Mouse (Mus musculus): ENCODE data around the gene Hrc.

The Hrc gene

GRCm38 (mm10) chr7:45335056-45335455 is at the start of gene Hrc:
TSS of gene Hrc (plus strand) at chr7:45335290.
- no peak for DNase-seq (ENCODE audit: low spot score)

GRCm38 (mm10) chr7:45286486-45286885 is 48.6 kb upstream of the Hrc start:
- DNase-seq (ENCODE audit: low spot score): no peak

- no peak for DNase-seq (ENCODE audit: low spot score)
Measured at GRCm38 (mm10) chr7:45296626-45297025, 38.5 kb upstream of the Hrc start.

- DNase-seq (ENCODE audit: low spot score): no peak
Measured at GRCm38 (mm10) chr7:45297563-45297962, 37.5 kb upstream of the Hrc start.

GRCm38 (mm10) chr7:45299752-45300151 is 35.3 kb upstream of the Hrc start:
- peak; percentile 80 for DNase-seq (ENCODE audit: low spot score)

GRCm38 (mm10) chr7:45300270-45300669 is 34.8 kb upstream of the Hrc start:
- DNase-seq (ENCODE audit: low spot score): peak; percentile 87

- DNase-seq (ENCODE audit: low spot score): no peak
Measured at GRCm38 (mm10) chr7:45302626-45303025, 32.5 kb upstream of the Hrc start.

- DNase-seq (ENCODE audit: low spot score): no peak
Measured at GRCm38 (mm10) chr7:45304869-45305268, 30.2 kb upstream of the Hrc start.

- DNase-seq (ENCODE audit: low spot score): peak; percentile 87
Measured at GRCm38 (mm10) chr7:45305275-45305674, 29.8 kb upstream of the Hrc start.

GRCm38 (mm10) chr7:45308551-45309240 is 26.4 kb upstream of the Hrc start:
- no peak for DNase-seq (ENCODE audit: low spot score)

- peak; percentile 82 for DNase-seq (ENCODE audit: low spot score)
Measured at GRCm38 (mm10) chr7:45309455-45309854, 25.6 kb upstream of the Hrc start.

GRCm38 (mm10) chr7:45312023-45312422 is 23.1 kb upstream of the Hrc start:
- no peak for DNase-seq (ENCODE audit: low spot score)

- no peak for DNase-seq (ENCODE audit: low spot score)
Measured at GRCm38 (mm10) chr7:45312686-45313453, 22.2 kb upstream of the Hrc start.

- no peak for DNase-seq (ENCODE audit: low spot score)
Measured at GRCm38 (mm10) chr7:45313495-45313894, 21.6 kb upstream of the Hrc start.

GRCm38 (mm10) chr7:45315182-45315701 is 19.8 kb upstream of the Hrc start:
- no peak for DNase-seq (ENCODE audit: low spot score)

GRCm38 (mm10) chr7:45316536-45316935 is 18.6 kb upstream of the Hrc start:
- DNase-seq (ENCODE audit: low spot score): no peak

GRCm38 (mm10) chr7:45322245-45322644 is 12.8 kb upstream of the Hrc start:
- DNase-seq (ENCODE audit: low spot score): no peak

GRCm38 (mm10) chr7:45323069-45323468 is 12.0 kb upstream of the Hrc start:
- DNase-seq (ENCODE audit: low spot score): no peak

GRCm38 (mm10) chr7:45325800-45326199 is 9.3 kb upstream of the Hrc start:
- no peak for DNase-seq (ENCODE audit: low spot score)

- no peak for DNase-seq (ENCODE audit: low spot score)
Measured at GRCm38 (mm10) chr7:45328841-45329475, 6.1 kb upstream of the Hrc start.

- DNase-seq (ENCODE audit: low spot score): no peak
Measured at GRCm38 (mm10) chr7:45331502-45331901, 3.6 kb upstream of the Hrc start.

GRCm38 (mm10) chr7:45332685-45333425 is 2.2 kb upstream of the Hrc start:
- DNase-seq (ENCODE audit: low spot score): peak; percentile 79
